Mouse (Mus musculus) liver, adult 2 months (tissue): ENCODE data around the gene Ube2a. TPM values are rescaled to one million over a fixed set of nuclear protein-coding genes. Genes with fewer than 3 reads are reported as not detected.
A peak's percentile ranks its signal among the peaks of the same experiment; 100 is the strongest.

Source experiments
- DNase-seq: peaks from one replicate; pipeline ENCODE4 v3.0.0-alpha.2; 2011; ENCODE audit warnings: low read depth, low spot score; ENCODE audit errors: extremely low read depth
- H3K27ac ChIP-seq: fragments of 200-500 bp; replicated peaks from 2 replicates; pipeline ENCODE4 v1.5.1; 2012; ENCODE audit warnings: low read depth, mild to moderate bottlenecking, control low read depth, inconsistent platforms, low read length; ENCODE audit not compliant: insufficient read depth
- H3K27me3 ChIP-seq: fragments of 200-500 bp; 2 replicates; pipeline ENCODE4 v1.6.1; 2012; ENCODE audit warnings: mild to moderate bottlenecking, moderate library complexity, low read length, inconsistent platforms; ENCODE audit not compliant: control insufficient read depth, insufficient read depth
- H3K36me3 ChIP-seq: fragments of 200-500 bp; 2 replicates; pipeline ENCODE4 v1.6.1; 2012; ENCODE audit warnings: low read length, inconsistent platforms; ENCODE audit not compliant: control insufficient read depth, insufficient read depth
- H3K4me1 ChIP-seq: fragments of 200-500 bp; 2 replicates; pipeline ENCODE4 v1.6.1; 2011; ENCODE audit warnings: low read length; ENCODE audit not compliant: control insufficient read depth, insufficient read depth
- H3K4me3 ChIP-seq: fragments of 200-500 bp; 2 replicates; pipeline ENCODE4 v1.5.1; 2011; ENCODE audit warnings: low read depth, mild to moderate bottlenecking, control low read depth, low read length, moderate library complexity; ENCODE audit not compliant: insufficient read depth
- H3K79me2 ChIP-seq: fragments of 200-500 bp; 2 replicates; pipeline ENCODE4 v1.6.1; 2012; ENCODE audit warnings: inconsistent platforms, mild to moderate bottlenecking, low read length, moderate library complexity; ENCODE audit not compliant: control insufficient read depth, insufficient read depth
- H3K9ac ChIP-seq: fragments of 200-500 bp; 2 replicates; pipeline ENCODE4 v1.6.1; 2012; ENCODE audit warnings: low read depth, mild to moderate bottlenecking, control low read depth, inconsistent platforms, low read length
- CTCF ChIP-seq: fragments of 200-500 bp; IDR thresholded peaks from 2 replicates; pipeline ENCODE4 v1.5.1; 2011; ENCODE audit warnings: low read depth, low read length, control low read depth
- POLR2A ChIP-seq: fragments of 200-500 bp; IDR thresholded peaks from 2 replicates; pipeline ENCODE4 v1.6.1; 2011; ENCODE audit warnings: low read length, control low read depth; ENCODE audit not compliant: insufficient read depth; ENCODE audit errors: extremely low read depth
- WGBS: fragments of 180-500 bp; shearing (Covaris S2); methylation state at CpG from one replicate; pipeline ENCODE4 v1.1.7; 2018; 5-methylcytosine and 5-hydroxymethylcytosine counted together
- polyA plus RNA-seq: library from polyadenylated mRNA; depleted of rRNA; stranded (reverse); fragments of >200 nt; gene quantifications from 2 replicates; pipeline ENCODE4 v1.2.3, GENCODE M21; 2012
- total RNA-seq: library from RNA; depleted of rRNA; stranded (reverse); fragments of >200 nt; gene quantifications from 2 replicates; pipeline ENCODE4 v1.2.3, GENCODE M21; 2014

Gene Ube2a
- total and polyA plus RNA-seq, 2 experiments, result 12.2 to 25.9 TPM

DNA sequence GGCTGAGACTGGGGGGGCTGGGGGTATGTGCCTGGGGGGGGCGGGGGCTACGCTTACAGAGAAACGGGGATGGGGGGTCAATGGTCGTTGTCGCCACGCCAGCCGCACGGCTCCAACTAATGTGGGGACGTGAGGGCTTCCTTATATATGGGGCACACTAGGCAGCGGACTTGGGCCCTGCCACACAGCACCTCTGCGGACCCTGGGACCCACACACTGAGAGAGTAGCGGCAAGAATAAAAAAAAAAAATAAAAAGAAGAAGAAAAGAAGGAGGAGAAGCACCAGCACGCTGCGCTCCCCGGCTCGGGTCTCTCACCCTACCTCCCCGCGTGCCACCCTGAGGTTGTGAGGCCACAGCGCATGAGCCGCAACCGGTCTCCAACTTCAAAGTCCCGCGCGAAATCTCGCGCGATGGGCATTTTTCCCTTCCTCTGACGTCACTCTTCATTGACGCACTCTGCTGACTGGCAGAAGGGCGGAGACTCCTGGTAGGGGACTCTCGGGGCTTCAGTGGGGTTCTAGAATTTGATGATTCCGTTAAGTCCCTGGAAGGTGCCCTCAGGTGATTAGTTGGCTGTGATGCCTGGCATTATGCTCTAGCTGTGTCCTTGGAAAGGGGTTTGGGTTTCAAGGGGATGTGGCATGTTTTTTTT, 29.5 kb downstream of the Ube2a start:
- DNase-seq, result peak; percentile 73
- Histone ChIP-seq H3K36me3 (no peaks in the 10 kb centered on the region), H3K4me1 (no peaks in the 10 kb centered on the region), H3K9ac (peak overlapping the region; percentile 79), H3K27ac (peak overlapping the region; percentile 58), H3K4me3 (peak overlapping the region; percentile 92), H3K79me2 (no peaks in the 10 kb centered on the region; the same call in 1 of the 2 replicates), H3K27me3 (no peaks in the 10 kb centered on the region)
- TF ChIP-seq POLR2A (peak; percentile 72), CTCF (no peak)
- 4% methylated on average over 30 of the region's 32 CpGs for WGBS

DNA sequence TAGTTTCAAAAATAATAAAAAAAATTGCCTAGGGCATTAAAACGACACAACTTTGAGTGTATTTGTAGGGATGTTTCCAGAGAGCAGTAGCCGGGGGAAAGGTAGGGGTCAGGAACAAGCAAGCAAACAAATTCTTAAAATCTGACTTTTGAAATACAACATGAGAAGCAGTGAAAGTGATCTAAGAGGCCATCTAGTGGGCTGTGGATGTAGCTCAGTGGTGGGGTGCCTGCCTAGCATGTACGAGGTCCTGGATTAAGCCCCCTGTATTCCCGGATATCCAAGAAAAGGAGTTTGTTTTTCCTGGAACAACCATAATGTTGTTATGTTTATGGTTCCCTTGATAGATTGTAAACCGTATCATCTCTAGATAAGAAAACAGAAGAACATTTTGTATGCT, 32.8 kb downstream of the Ube2a start:
- no peaks in the 10 kb centered on the region for H3K27me3 ChIP-seq
- WGBS, result 20% methylated on average over 5 of the region's 5 CpGs
- TF ChIP-seq CTCF (no peak), POLR2A (no peak)

GRCm38 (mm10) chrX:36911343-36911742, 37.6 kb downstream of the Ube2a start:
- Histone ChIP-seq H3K27me3 (no peaks in the 10 kb centered on the region), H3K36me3 (no peaks in the 10 kb centered on the region), H3K4me1 (peaks cover 2% of the 10 kb centered on the region; the same call in 1 of the 2 replicates), H3K4me3 (no peak overlapping the region), H3K27ac (no peak overlapping the region), H3K79me2 (no peaks in the 10 kb centered on the region), H3K9ac (no peak overlapping the region)
- WGBS, result 41% methylated on average over 12 of the region's 12 CpGs
- peak; percentile 50 for DNase-seq
- TF ChIP-seq POLR2A (no peak), CTCF (0 out of 2 replicates have a peak, but pooled peaks have one; percentile 7)

More for the DNA sequence above, 32.8 kb downstream of the Ube2a start:
- DNase-seq, result no peak
- no peak overlapping the region for H3K9ac ChIP-seq
- H3K4me3 ChIP-seq, result no peak overlapping the region
- no peaks in the 10 kb centered on the region for H3K36me3 ChIP-seq
- H3K4me1 ChIP-seq, result peaks cover 2% of the 10 kb centered on the region; the same call in 1 of the 2 replicates
- no peak overlapping the region for H3K27ac ChIP-seq
- no peaks in the 10 kb centered on the region for H3K79me2 ChIP-seq

DNA sequence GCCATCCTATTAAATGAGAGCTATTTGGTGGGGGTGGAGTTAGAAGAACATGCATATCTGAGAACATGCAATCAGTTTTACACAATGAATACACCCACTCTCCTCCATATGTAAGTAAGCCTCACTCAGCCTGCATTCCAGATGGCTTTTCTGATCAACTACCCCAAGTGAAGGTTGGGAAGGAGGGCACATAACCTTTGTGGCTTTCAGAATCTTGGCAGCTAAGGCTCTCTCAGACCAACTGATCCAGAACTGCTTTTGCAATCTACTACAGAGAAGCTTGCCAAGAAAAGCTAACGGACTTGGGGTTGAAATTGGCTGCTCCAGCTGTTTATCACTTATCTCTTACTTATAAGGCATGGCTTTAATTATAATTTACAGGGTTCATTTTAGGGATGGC, 44.0 kb downstream of the Ube2a start:
- Histone ChIP-seq H3K27ac (no peak overlapping the region), H3K36me3 (no peaks in the 10 kb centered on the region), H3K79me2 (no peaks in the 10 kb centered on the region), H3K9ac (no peak overlapping the region), H3K27me3 (no peaks in the 10 kb centered on the region), H3K4me3 (no peak overlapping the region), H3K4me1 (peaks cover 2% of the 10 kb centered on the region; the same call in 1 of the 2 replicates)
- TF ChIP-seq CTCF (no peak), POLR2A (no peak)
- 17% methylated on average over 1 of the region's 1 CpGs for WGBS
- DNase-seq, result peak; percentile 66

DNA sequence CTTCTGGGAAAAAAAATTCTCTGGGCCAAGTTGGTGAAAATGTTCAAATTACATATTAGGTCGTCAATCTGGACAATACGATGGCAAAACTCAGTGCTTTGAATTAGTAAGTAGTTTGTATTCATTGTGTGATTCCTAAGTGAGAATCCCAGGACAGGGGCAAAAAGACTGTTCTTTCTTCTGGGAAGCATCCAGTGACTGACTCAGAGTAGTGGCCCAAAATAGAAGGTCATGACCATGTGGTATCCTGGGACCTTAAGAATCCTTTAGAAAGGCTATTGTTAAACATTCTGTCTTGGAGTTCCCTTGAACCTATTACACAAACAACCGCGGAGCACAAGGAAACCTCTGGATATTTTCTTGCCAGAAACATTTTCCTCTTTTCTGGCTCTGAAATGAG, 47.6 kb downstream of the Ube2a start:
- TF ChIP-seq CTCF (no peak), POLR2A (no peak)

DNA sequence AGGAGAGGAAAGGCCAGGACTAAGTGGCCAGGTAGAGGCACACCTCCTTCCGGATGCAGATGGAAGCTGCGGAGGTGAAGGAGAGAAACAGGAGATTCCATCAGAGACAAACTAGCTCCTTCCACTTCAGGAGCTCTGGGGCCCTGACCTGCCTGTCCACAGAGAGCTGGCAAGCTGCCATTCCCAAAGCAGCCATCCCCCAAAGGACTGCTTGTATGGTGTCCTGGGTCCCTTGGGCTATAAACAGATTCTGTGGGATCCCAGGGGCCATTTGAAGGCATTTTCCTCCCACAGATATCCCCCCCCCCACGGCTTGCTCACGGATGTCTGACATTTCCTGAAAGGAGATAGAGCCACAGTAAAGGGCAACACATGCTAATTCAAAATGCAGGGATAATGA, 55.1 kb downstream of the Ube2a start:
- no peaks in the 10 kb centered on the region for H3K36me3 ChIP-seq
- 71% methylated on average over 4 of the region's 4 CpGs for WGBS
- no peaks in the 10 kb centered on the region for H3K79me2 ChIP-seq
- H3K4me1 ChIP-seq, result no peaks in the 10 kb centered on the region
- H3K9ac ChIP-seq, result no peak overlapping the region
- H3K27me3 ChIP-seq, result no peaks in the 10 kb centered on the region
- DNase-seq, result no peak
- no peak overlapping the region for H3K4me3 ChIP-seq
- TF ChIP-seq POLR2A, result no peak
- TF ChIP-seq CTCF, result no peak
- no peak overlapping the region for H3K27ac ChIP-seq

More for the DNA sequence above, 47.6 kb downstream of the Ube2a start:
- H3K27me3 ChIP-seq, result no peaks in the 10 kb centered on the region
- WGBS, result 90% methylated on average over 4 of the region's 4 CpGs
- peaks cover 2% of the 10 kb centered on the region; the same call in 1 of the 2 replicates for H3K4me1 ChIP-seq
- H3K79me2 ChIP-seq, result no peaks in the 10 kb centered on the region
- H3K9ac ChIP-seq, result no peak overlapping the region
- no peaks in the 10 kb centered on the region for H3K36me3 ChIP-seq
- no peak overlapping the region for H3K27ac ChIP-seq
- no peak for DNase-seq
- H3K4me3 ChIP-seq, result no peak overlapping the region
